Mouse (Mus musculus) stomach, embryonic 16.5 days (tissue): ENCODE measurements at regions not wholly inside any gene's neighbourhood (a gene's known extent, or its start where the extent isn't known, plus 50 kb on each side); places are given as distances from the start of the nearest gene placed in this dataset.

Source experiments
- ATAC-seq: fragments of 200-750 bp; cut with Nextera tagmentation; 2 replicates; pipeline ENCODE4 v1.8.0; 2017; ENCODE audit warnings: moderate number of reproducible peaks, moderate TSS enrichment; ENCODE audit not compliant: insufficient read depth, low FRiP score
- H3K27ac ChIP-seq: fragments of 300-500 bp; sonication (generic); 2 replicates; pipeline ENCODE4 v1.5.1; 2014; ENCODE audit warnings: low read length
- H3K27me3 ChIP-seq: fragments of 300-500 bp; sonication (generic); 2 replicates; pipeline ENCODE4 v1.6.1; 2014; ENCODE audit warnings: low read length, control low read depth, mixed read lengths; ENCODE audit not compliant: control insufficient read depth, insufficient read depth
- H3K36me3 ChIP-seq: fragments of 300-500 bp; sonication (generic); 2 replicates; pipeline ENCODE4 v1.6.1; 2014; ENCODE audit warnings: low read length; ENCODE audit not compliant: control insufficient read depth, insufficient read depth
- H3K4me1 ChIP-seq: fragments of 300-500 bp; sonication (generic); 2 replicates; pipeline ENCODE4 v1.6.1; 2014; ENCODE audit warnings: low read length, control low read depth, mixed read lengths; ENCODE audit not compliant: control insufficient read depth, insufficient read depth
- H3K4me2 ChIP-seq: fragments of 300-500 bp; sonication (generic); 2 replicates; pipeline ENCODE4 v1.6.1; 2014; ENCODE audit warnings: low read depth, low read length, mixed read lengths
- H3K4me3 ChIP-seq: fragments of 300-500 bp; sonication (generic); replicated peaks from 2 replicates; pipeline ENCODE4 v1.5.1; 2014; ENCODE audit warnings: mild to moderate bottlenecking, low read length
- H3K9ac ChIP-seq: fragments of 300-500 bp; sonication (generic); 2 replicates; pipeline ENCODE4 v1.6.1; 2014; ENCODE audit warnings: low read length
- H3K9me3 ChIP-seq: fragments of 300-500 bp; sonication (generic); replicated peaks from 2 replicates; pipeline ENCODE4 v1.6.1; 2016; ENCODE audit warnings: low read length, control low read depth; ENCODE audit not compliant: control insufficient read depth
- WGBS: fragments of 180-500 bp; shearing (Covaris S2); extraction: QIAGEN DNeasy Blood & Tissue Kit; methylation state at CpG from one replicate; pipeline ENCODE4 v1.1.7; 2014; 5-methylcytosine and 5-hydroxymethylcytosine counted together

DNA sequence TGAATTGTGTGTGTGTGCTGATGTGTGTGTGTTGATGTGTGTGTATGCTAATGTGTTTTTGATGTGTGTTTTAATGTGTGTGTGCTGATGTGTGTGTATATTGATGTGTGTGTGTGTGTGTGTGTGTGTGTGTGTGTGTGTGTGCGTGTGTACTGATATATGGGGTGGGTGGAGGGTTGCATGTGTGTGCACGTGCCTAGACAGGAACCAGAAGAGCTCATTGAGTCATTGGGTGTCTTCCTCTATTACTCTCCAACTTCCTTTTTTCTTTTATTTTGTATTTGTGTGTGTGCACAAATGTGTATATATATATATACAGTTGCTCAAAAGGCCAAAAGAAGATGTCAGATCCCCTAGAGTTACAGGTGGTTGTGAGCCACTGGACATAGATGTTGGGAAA, 73.4 kb upstream of the Gm12830 start:
- no peak overlapping the region for H3K4me2 ChIP-seq
- H3K4me1 ChIP-seq = no peaks in the 10 kb centered on the region
- no peak overlapping the region for H3K9ac ChIP-seq
- H3K27ac ChIP-seq = no peak overlapping the region
- no peaks in the 10 kb centered on the region for H3K27me3 ChIP-seq
- no peaks in the 10 kb centered on the region for H3K36me3 ChIP-seq
- WGBS = 85% methylated on average over 2 of the region's 2 CpGs
- no peak for ATAC-seq
- H3K4me3 ChIP-seq = no peak overlapping the region
- H3K9me3 ChIP-seq = no peaks in the 10 kb centered on the region

DNA sequence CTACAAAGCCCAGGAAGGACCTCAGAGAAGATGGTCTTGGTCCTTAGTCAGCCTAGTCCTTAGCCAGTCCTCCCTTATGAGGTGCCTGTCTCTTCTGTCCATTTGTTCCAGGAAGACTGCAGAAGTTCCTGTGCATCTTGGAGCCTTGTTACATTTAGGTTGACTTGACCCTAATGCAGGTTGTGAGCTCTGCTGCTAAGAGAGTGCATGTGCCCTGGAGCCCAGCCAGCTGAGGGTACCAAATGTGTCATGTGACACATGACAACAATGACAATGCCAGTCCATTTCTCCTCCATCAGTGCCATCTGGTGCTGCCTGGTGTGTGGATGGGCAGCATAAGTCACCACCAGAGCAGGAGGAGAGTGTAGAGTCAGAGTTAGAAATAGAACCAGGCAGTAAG, 61.7 kb upstream of the Gm12830 start:
- Histone ChIP-seq H3K9ac (no peak overlapping the region), H3K4me2 (no peak overlapping the region), H3K36me3 (no peaks in the 10 kb centered on the region), H3K4me3 (no peak overlapping the region), H3K4me1 (no peaks in the 10 kb centered on the region), H3K9me3 (no peaks in the 10 kb centered on the region), H3K27ac (no peak overlapping the region), H3K27me3 (no peaks in the 10 kb centered on the region)
- ATAC-seq = no peak

DNA sequence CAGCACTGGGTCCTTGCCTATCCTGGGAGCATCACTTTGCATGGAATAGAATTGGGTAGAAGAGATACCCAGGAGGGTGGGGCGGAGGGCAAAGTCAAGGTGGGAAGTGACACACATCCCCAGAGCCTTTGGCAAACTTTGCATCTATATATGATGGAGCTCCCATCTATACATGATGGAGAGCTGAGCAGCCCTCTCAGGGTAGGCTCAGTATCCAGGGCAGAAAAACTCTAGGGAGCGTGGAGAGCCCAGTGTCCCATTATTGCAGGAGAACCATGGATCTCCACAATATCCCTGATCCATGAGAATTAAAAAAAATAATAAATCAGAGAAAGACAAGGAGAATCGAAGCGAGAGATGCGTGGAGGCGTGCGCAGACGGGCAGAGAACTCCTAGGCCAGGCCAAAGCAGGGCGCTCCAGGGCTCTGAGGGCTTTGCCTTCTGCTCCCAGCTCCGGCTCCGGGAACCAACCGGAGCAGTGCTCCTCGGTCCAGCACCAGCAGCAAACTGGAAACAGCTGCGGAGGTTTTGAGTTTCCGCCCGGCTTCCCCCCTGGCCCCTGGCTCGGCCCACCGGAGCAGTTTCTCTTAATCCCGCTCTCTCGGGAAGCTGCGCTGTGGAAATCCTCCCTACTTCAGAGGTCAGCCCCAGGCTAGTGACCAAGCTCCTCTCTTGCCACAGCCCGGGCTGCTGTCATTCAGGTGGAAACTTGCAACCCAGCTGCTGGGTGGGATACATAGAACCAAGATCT, 54.7 kb upstream of the Gm12830 start:
- Histone ChIP-seq H3K27ac (no peak overlapping the region), H3K36me3 (no peaks in the 10 kb centered on the region), H3K27me3 (0 out of 2 replicates have a peak, but pooled peaks cover 3% of the 10 kb centered on the region), H3K4me2 (no peak overlapping the region), H3K9ac (no peak overlapping the region), H3K4me1 (0 out of 2 replicates have a peak, but pooled peaks cover 5% of the 10 kb centered on the region), H3K9me3 (no peaks in the 10 kb centered on the region), H3K4me3 (no peak overlapping the region)
- ATAC-seq = no peak
- WGBS = 62% methylated on average over 22 of the region's 22 CpGs
